Mouse (Mus musculus): Measurements from ENCODE around the gene 1190002N15Rik. TPM values are rescaled to one million over a fixed set of nuclear protein-coding genes. Genes with fewer than 3 reads are reported as not detected.

1190002N15Rik gene
- polyA plus RNA-seq, 1 experiment = 21.7 TPM

- Histone ChIP-seq H3K4me1 (ENCODE audit: control insufficient read depth, insufficient read depth, low read length) (no peaks in the 10 kb centered on the region), H3K27ac (ENCODE audit: insufficient read depth, low read depth, low read length) (no peak overlapping the region), H3K4me3 (ENCODE audit: insufficient read depth, low read length) (no peak overlapping the region)
- TF ChIP-seq POLR2A (IDR thresholded peaks at IDR 0.05; ENCODE audit: borderline replicate concordance, low read depth, low read length) (no peak), CTCF (IDR thresholded peaks at IDR 0.05; ENCODE audit: low read depth, low read length) (no peak)
These were observed 55.5 kb downstream of the 1190002N15Rik start for GRCm38 (mm10) chr9:94482215-94482975.

- Histone ChIP-seq H3K27ac (ENCODE audit: insufficient read depth, low read depth, low read length) (no peak overlapping the region), H3K4me3 (ENCODE audit: insufficient read depth, low read length) (no peak overlapping the region), H3K4me1 (ENCODE audit: control insufficient read depth, insufficient read depth, low read length) (no peaks in the 10 kb centered on the region)
- TF ChIP-seq CTCF (IDR thresholded peaks at IDR 0.05; ENCODE audit: low read depth, low read length) = no peak
- TF ChIP-seq POLR2A (IDR thresholded peaks at IDR 0.05; ENCODE audit: borderline replicate concordance, low read depth, low read length) = no peak
These were observed 56.8 kb downstream of the 1190002N15Rik start for GRCm38 (mm10) chr9:94481057-94481456.

GRCm38 (mm10) chr9:94479382-94479781 is 58.5 kb downstream of the 1190002N15Rik start:
- H3K4me3 ChIP-seq (ENCODE audit: insufficient read depth, low read length) = no peak overlapping the region
- no peaks in the 10 kb centered on the region for H3K4me1 ChIP-seq (ENCODE audit: control insufficient read depth, insufficient read depth, low read length)
- TF ChIP-seq POLR2A (IDR thresholded peaks at IDR 0.05; ENCODE audit: borderline replicate concordance, low read depth, low read length) = no peak
- TF ChIP-seq CTCF (IDR thresholded peaks at IDR 0.05; ENCODE audit: low read depth, low read length) = no peak
- H3K27ac ChIP-seq (ENCODE audit: insufficient read depth, low read depth, low read length) = no peak overlapping the region

GRCm38 (mm10) chr9:94478954-94479353 is 58.9 kb downstream of the 1190002N15Rik start:
- Histone ChIP-seq H3K4me3 (ENCODE audit: insufficient read depth, low read length) (no peak overlapping the region), H3K4me1 (ENCODE audit: control insufficient read depth, insufficient read depth, low read length) (no peaks in the 10 kb centered on the region), H3K27ac (ENCODE audit: insufficient read depth, low read depth, low read length) (no peak overlapping the region)
- TF ChIP-seq CTCF (IDR thresholded peaks at IDR 0.05; ENCODE audit: low read depth, low read length) (no peak), POLR2A (IDR thresholded peaks at IDR 0.05; ENCODE audit: borderline replicate concordance, low read depth, low read length) (no peak)

GRCm38 (mm10) chr9:94475973-94476372 is 61.9 kb downstream of the 1190002N15Rik start:
- no peaks in the 10 kb centered on the region for H3K4me1 ChIP-seq (ENCODE audit: control insufficient read depth, insufficient read depth, low read length)
- no peak overlapping the region for H3K27ac ChIP-seq (ENCODE audit: insufficient read depth, low read depth, low read length)
- H3K4me3 ChIP-seq (ENCODE audit: insufficient read depth, low read length) = no peak overlapping the region
- TF ChIP-seq POLR2A (IDR thresholded peaks at IDR 0.05; ENCODE audit: borderline replicate concordance, low read depth, low read length) (no peak), CTCF (IDR thresholded peaks at IDR 0.05; ENCODE audit: low read depth, low read length) (no peak)

- TF ChIP-seq POLR2A (IDR thresholded peaks at IDR 0.05; ENCODE audit: borderline replicate concordance, low read depth, low read length) = no peak
- TF ChIP-seq CTCF (IDR thresholded peaks at IDR 0.05; ENCODE audit: low read depth, low read length) = no peak
- Histone ChIP-seq H3K4me1 (ENCODE audit: control insufficient read depth, insufficient read depth, low read length) (no peaks in the 10 kb centered on the region), H3K27ac (ENCODE audit: insufficient read depth, low read depth, low read length) (no peak overlapping the region), H3K4me3 (ENCODE audit: insufficient read depth, low read length) (no peak overlapping the region)
These were observed 64.0 kb downstream of the 1190002N15Rik start for GRCm38 (mm10) chr9:94473898-94474297.

GRCm38 (mm10) chr9:94472963-94473582 is 64.8 kb downstream of the 1190002N15Rik start:
- H3K27ac ChIP-seq (ENCODE audit: insufficient read depth, low read depth, low read length) = no peak overlapping the region
- no peaks in the 10 kb centered on the region for H3K4me1 ChIP-seq (ENCODE audit: control insufficient read depth, insufficient read depth, low read length)
- TF ChIP-seq CTCF (IDR thresholded peaks at IDR 0.05; ENCODE audit: low read depth, low read length) (no peak), POLR2A (IDR thresholded peaks at IDR 0.05; ENCODE audit: borderline replicate concordance, low read depth, low read length) (no peak)
- no peak overlapping the region for H3K4me3 ChIP-seq (ENCODE audit: insufficient read depth, low read length)

GRCm38 (mm10) chr9:94471485-94471884 is 66.4 kb downstream of the 1190002N15Rik start:
- TF ChIP-seq CTCF (IDR thresholded peaks at IDR 0.05; ENCODE audit: low read depth, low read length) (no peak), POLR2A (IDR thresholded peaks at IDR 0.05; ENCODE audit: borderline replicate concordance, low read depth, low read length) (no peak)
- Histone ChIP-seq H3K27ac (ENCODE audit: insufficient read depth, low read depth, low read length) (no peak overlapping the region), H3K4me1 (ENCODE audit: control insufficient read depth, insufficient read depth, low read length) (no peaks in the 10 kb centered on the region), H3K4me3 (ENCODE audit: insufficient read depth, low read length) (no peak overlapping the region)

Other genes starting within 250 kb of the 1190002N15Rik start
- 115 and 127 TPM in 2 replicates for gene Slc9a9, start 131.8 kb upstream of the 1190002N15Rik start, polyA plus RNA-seq (2012; ENCODE audit: insufficient read depth, insufficient read length, missing spikeins)